Mouse (Mus musculus): ENCODE data around the gene Nuak2. TPM values are rescaled to one million over a fixed set of nuclear protein-coding genes. Genes with fewer than 3 reads are reported as not detected.

Gene Nuak2
- polyA plus RNA-seq, 1 experiment, result 20.0 TPM

GRCm38 (mm10) chr1:132292318-132293129 lies 23.4 kb upstream of the Nuak2 start:
- Histone ChIP-seq H3K27me3 (ENCODE audit: control insufficient read depth, insufficient read depth, low read length, poor library complexity, severe bottlenecking) (no peaks in the 10 kb centered on the region), H3K4me1 (ENCODE audit: control insufficient read depth, insufficient read depth, low read length) (peaks cover 11% of the 10 kb centered on the region), H3K9me3 (replicated peaks; ENCODE audit: control insufficient read depth, insufficient read depth, low read length, poor library complexity, severe bottlenecking) (no peaks in the 10 kb centered on the region), H3K4me3 (ENCODE audit: low read depth, low read length) (no peak overlapping the region), H3K9ac (ENCODE audit: low read depth, poor library complexity, severe bottlenecking) (no peak overlapping the region), H3K36me3 (ENCODE audit: control insufficient read depth, insufficient read depth, low read length, poor library complexity, severe bottlenecking) (no peaks in the 10 kb centered on the region), H3K27ac (ENCODE audit: insufficient read depth, low read length) (peak overlapping the region; percentile 77)
- TF ChIP-seq CTCF (IDR thresholded peaks at IDR 0.05; ENCODE audit: low read depth, low read length), result peak; percentile 78
- 0 out of 2 replicates have a peak, but pooled peaks have one; percentile 33 for TF ChIP-seq EP300 (IDR thresholded peaks at IDR 0.05; ENCODE audit: insufficient read depth, low read depth, low read length)
- TF ChIP-seq POLR2A (IDR thresholded peaks at IDR 0.05; ENCODE audit: insufficient read depth, low read length), result no peak

- H3K27me3 ChIP-seq (ENCODE audit: control insufficient read depth, insufficient read depth, low read length, poor library complexity, severe bottlenecking), result peaks cover 2% of the 10 kb centered on the region; the same call in 1 of the 2 replicates
- no peaks in the 10 kb centered on the region for H3K9me3 ChIP-seq (replicated peaks; ENCODE audit: control insufficient read depth, insufficient read depth, low read length, poor library complexity, severe bottlenecking)
- H3K36me3 ChIP-seq (ENCODE audit: control insufficient read depth, insufficient read depth, low read length, poor library complexity, severe bottlenecking), result no peaks in the 10 kb centered on the region
- H3K4me1 ChIP-seq (ENCODE audit: control insufficient read depth, insufficient read depth, low read length), result peaks cover 6% of the 10 kb centered on the region
- TF ChIP-seq POLR2A (IDR thresholded peaks at IDR 0.05; ENCODE audit: insufficient read depth, low read length), result no peak
- no peak for TF ChIP-seq CTCF (IDR thresholded peaks at IDR 0.05; ENCODE audit: low read depth, low read length)
- H3K27ac ChIP-seq (ENCODE audit: insufficient read depth, low read length), result no peak overlapping the region
- no peak overlapping the region for H3K4me3 ChIP-seq (ENCODE audit: low read depth, low read length)
- H3K9ac ChIP-seq (ENCODE audit: low read depth, poor library complexity, severe bottlenecking), result no peak overlapping the region
These were observed 20.4 kb upstream of the Nuak2 start for GRCm38 (mm10) chr1:132295506-132295905.

- Histone ChIP-seq H3K9me3 (replicated peaks; ENCODE audit: control insufficient read depth, insufficient read depth, low read length, poor library complexity, severe bottlenecking) (no peaks in the 10 kb centered on the region), H3K4me3 (ENCODE audit: low read depth, low read length) (no peak overlapping the region), H3K9ac (ENCODE audit: low read depth, poor library complexity, severe bottlenecking) (no peak overlapping the region), H3K4me1 (ENCODE audit: control insufficient read depth, insufficient read depth, low read length) (peaks cover 6% of the 10 kb centered on the region), H3K27me3 (ENCODE audit: control insufficient read depth, insufficient read depth, low read length, poor library complexity, severe bottlenecking) (peaks cover 2% of the 10 kb centered on the region; the same call in 1 of the 2 replicates), H3K36me3 (ENCODE audit: control insufficient read depth, insufficient read depth, low read length, poor library complexity, severe bottlenecking) (no peaks in the 10 kb centered on the region), H3K27ac (ENCODE audit: insufficient read depth, low read length) (no peak overlapping the region)
- no peak for TF ChIP-seq POLR2A (IDR thresholded peaks at IDR 0.05; ENCODE audit: insufficient read depth, low read length)
- TF ChIP-seq CTCF (IDR thresholded peaks at IDR 0.05; ENCODE audit: low read depth, low read length), result no peak
- no peak for TF ChIP-seq EP300 (IDR thresholded peaks at IDR 0.05; ENCODE audit: insufficient read depth, low read depth, low read length)
These were observed 19.9 kb upstream of the Nuak2 start for GRCm38 (mm10) chr1:132296051-132296450.

GRCm38 (mm10) chr1:132298425-132298800 lies 17.5 kb upstream of the Nuak2 start, which contains the start of gene Klhdc8a:
Gene Klhdc8a, plus strand, starts transcription at chr1:132298626.
- Histone ChIP-seq H3K9ac (ENCODE audit: low read depth, poor library complexity, severe bottlenecking) (peak within 1 kb of the TSS; percentile 63), H3K27ac (ENCODE audit: insufficient read depth, low read length) (no peak within 1 kb of the TSS), H3K4me3 (ENCODE audit: low read depth, low read length) (peak within 1 kb of the TSS; percentile 52), H3K9me3 (replicated peaks; ENCODE audit: control insufficient read depth, insufficient read depth, low read length, poor library complexity, severe bottlenecking) (no peaks in the 10 kb centered on the region), H3K4me1 (ENCODE audit: control insufficient read depth, insufficient read depth, low read length) (peaks cover under 1% of the 10 kb centered on the region), H3K36me3 (ENCODE audit: control insufficient read depth, insufficient read depth, low read length, poor library complexity, severe bottlenecking) (no peaks in the 10 kb centered on the region), H3K27me3 (ENCODE audit: control insufficient read depth, insufficient read depth, low read length, poor library complexity, severe bottlenecking) (peaks cover 2% of the 10 kb centered on the region; the same call in 1 of the 2 replicates)
- no peak for TF ChIP-seq EP300 (IDR thresholded peaks at IDR 0.05; ENCODE audit: insufficient read depth, low read depth, low read length)
- no peak for TF ChIP-seq POLR2A (IDR thresholded peaks at IDR 0.05; ENCODE audit: insufficient read depth, low read length)
- no peak for TF ChIP-seq CTCF (IDR thresholded peaks at IDR 0.05; ENCODE audit: low read depth, low read length)

- peaks cover 3% of the 10 kb centered on the region for H3K4me1 ChIP-seq (ENCODE audit: control insufficient read depth, insufficient read depth, low read length)
These were observed 17.0 kb upstream of the Nuak2 start for GRCm38 (mm10) chr1:132298801-132299464.

More at GRCm38 (mm10) chr1:132298801-132299464, 17.0 kb upstream of the Nuak2 start:
- Histone ChIP-seq H3K36me3 (ENCODE audit: control insufficient read depth, insufficient read depth, low read length, poor library complexity, severe bottlenecking) (no peaks in the 10 kb centered on the region), H3K9ac (ENCODE audit: low read depth, poor library complexity, severe bottlenecking) (peak overlapping the region; percentile 63), H3K27ac (ENCODE audit: insufficient read depth, low read length) (no peak overlapping the region), H3K9me3 (replicated peaks; ENCODE audit: control insufficient read depth, insufficient read depth, low read length, poor library complexity, severe bottlenecking) (no peaks in the 10 kb centered on the region), H3K27me3 (ENCODE audit: control insufficient read depth, insufficient read depth, low read length, poor library complexity, severe bottlenecking) (peaks cover 2% of the 10 kb centered on the region; the same call in 1 of the 2 replicates), H3K4me3 (ENCODE audit: low read depth, low read length) (peak overlapping the region; percentile 52)
- no peak for TF ChIP-seq POLR2A (IDR thresholded peaks at IDR 0.05; ENCODE audit: insufficient read depth, low read length)
- TF ChIP-seq EP300 (IDR thresholded peaks at IDR 0.05; ENCODE audit: insufficient read depth, low read depth, low read length), result no peak
- TF ChIP-seq CTCF (IDR thresholded peaks at IDR 0.05; ENCODE audit: low read depth, low read length), result no peak
